Mouse (Mus musculus) fibroblast of lung, adult 2 months (primary cell): ENCODE results near the gene Olfr1242.

Experiments
- DNase-seq: peaks from one replicate; pipeline ENCODE4 v3.0.0-alpha.2; 2011; ENCODE audit warnings: low read depth

The Olfr1242 gene

GRCm38 (mm10) chr2:89498235-89498634 lies at the start of gene Olfr1242:
Gene Olfr1242, minus strand, starts transcription at chr2:89498335.
- no peak for DNase-seq

GRCm38 (mm10) chr2:89544516-89544915 lies 46.4 kb upstream of the Olfr1242 start:
- no peak for DNase-seq

GRCm38 (mm10) chr2:89539923-89540322 lies 41.8 kb upstream of the Olfr1242 start:
- DNase-seq = no peak

- DNase-seq = no peak
Measured at GRCm38 (mm10) chr2:89531387-89531786, 33.3 kb upstream of the Olfr1242 start, which contains the start of gene Olfr1243. Gene Olfr1243, minus strand, starts transcription at chr2:89531487.

GRCm38 (mm10) chr2:89487026-89487425 lies 11.1 kb downstream of the Olfr1242 start, which contains the start of gene Olfr1241:
Gene Olfr1241, minus strand, starts transcription at chr2:89487126.
- no peak for DNase-seq

GRCm38 (mm10) chr2:89442900-89443299 lies 55.2 kb downstream of the Olfr1242 start, which contains the start of gene Olfr1240:
Gene Olfr1240, minus strand, starts transcription at chr2:89443000.
- no peak for DNase-seq
